Mouse (Mus musculus): ENCODE data around the gene Bbs12. TPM values are rescaled to one million over a fixed set of nuclear protein-coding genes. Genes with fewer than 3 reads are reported as not detected.

The Bbs12 gene
- total RNA-seq (2014; fragmentation: Nextera tagmentation), result 3.2 and 10.4 TPM in 2 replicates
- total RNA-seq (2017), result 4.4 and 5.4 TPM in 2 replicates

GRCm38 (mm10) chr3:37312370-37312941, at the start of gene Bbs12, which contains the start of gene Cetn4:
Gene Bbs12 (plus strand): TSS chr3:37312554.
Gene Cetn4 (minus strand): TSS chr3:37312708.
- peak; percentile 94 for ATAC-seq (replicated peaks; ENCODE audit: poor library complexity, severe bottlenecking)

DNA sequence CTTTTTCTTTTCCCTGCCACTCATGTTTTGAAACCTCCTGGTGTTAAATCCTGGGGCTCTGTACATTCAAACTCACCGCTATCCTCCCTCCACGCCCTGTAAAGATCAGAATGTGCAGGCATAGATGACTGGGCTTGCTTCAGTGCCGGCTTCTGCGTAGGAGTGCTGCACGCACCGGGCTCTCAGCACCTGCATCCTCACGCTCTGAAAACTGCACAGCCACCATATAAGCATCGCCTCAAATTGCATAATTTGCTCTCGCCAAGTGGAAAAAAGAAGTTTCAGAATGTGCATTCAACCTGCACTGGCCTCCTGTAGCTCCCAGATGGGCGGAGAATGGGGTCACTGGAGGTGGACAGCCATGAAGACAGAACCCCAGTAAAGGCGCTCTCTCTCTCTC, 44.0 kb upstream of the Bbs12 start:
- ATAC-seq (replicated peaks; ENCODE audit: poor library complexity, severe bottlenecking), result no peak

- no peak for ATAC-seq (replicated peaks; ENCODE audit: poor library complexity, severe bottlenecking)
Observed at GRCm38 (mm10) chr3:37269926-37270325, 42.4 kb upstream of the Bbs12 start.

DNA sequence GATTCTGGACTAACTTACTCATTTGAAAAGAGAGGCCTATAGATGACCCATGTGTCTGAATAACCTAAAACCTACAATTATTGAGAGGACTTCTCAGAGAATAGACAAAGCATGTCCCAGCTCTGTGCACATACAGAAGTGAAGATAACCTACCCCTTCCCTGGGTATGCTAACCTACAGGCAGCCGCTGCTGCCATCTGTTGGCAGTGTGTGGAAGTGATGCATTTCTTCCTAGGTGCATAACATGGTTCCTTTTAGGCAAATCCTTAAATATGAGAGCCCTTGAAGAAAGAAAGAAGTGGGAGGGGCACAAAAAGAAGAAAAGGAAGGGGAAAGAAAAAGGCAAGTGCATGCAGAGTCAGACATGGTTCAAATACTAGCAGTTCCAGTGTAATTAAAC, 41.1 kb upstream of the Bbs12 start:
- peak; percentile 95 for ATAC-seq (replicated peaks; ENCODE audit: poor library complexity, severe bottlenecking)

GRCm38 (mm10) chr3:37273092-37273491, 39.3 kb upstream of the Bbs12 start:
- no peak for ATAC-seq (replicated peaks; ENCODE audit: poor library complexity, severe bottlenecking)

- ATAC-seq (replicated peaks; ENCODE audit: poor library complexity, severe bottlenecking), result no peak
Observed at GRCm38 (mm10) chr3:37274661-37275060, 37.7 kb upstream of the Bbs12 start.

DNA sequence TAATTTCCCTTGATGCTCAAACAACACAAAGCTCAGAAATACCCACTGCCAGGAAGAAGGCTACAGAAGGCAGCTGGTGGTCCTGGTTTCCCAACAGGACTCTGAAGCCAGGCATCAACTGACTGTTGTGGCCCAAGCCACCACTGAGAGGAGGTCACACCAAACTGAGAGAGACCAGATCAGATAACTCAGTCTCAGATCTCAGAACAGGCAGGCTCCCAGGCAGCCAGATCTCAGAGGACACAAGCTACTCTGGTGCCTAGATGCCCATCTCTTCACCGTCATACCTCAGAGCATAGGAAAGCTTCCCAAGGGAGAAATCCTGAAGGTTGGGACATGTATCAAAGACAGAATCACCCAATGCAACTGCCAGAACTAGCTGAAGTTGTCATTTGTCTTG, 32.1 kb upstream of the Bbs12 start:
- peak; percentile 38; the same call in 1 of the 2 replicates for ATAC-seq (replicated peaks; ENCODE audit: poor library complexity, severe bottlenecking)

GRCm38 (mm10) chr3:37280871-37281270, 31.5 kb upstream of the Bbs12 start:
- ATAC-seq (replicated peaks; ENCODE audit: poor library complexity, severe bottlenecking), result peak; percentile 87

GRCm38 (mm10) chr3:37282299-37282922, 29.9 kb upstream of the Bbs12 start:
- ATAC-seq (replicated peaks; ENCODE audit: poor library complexity, severe bottlenecking), result no peak

DNA sequence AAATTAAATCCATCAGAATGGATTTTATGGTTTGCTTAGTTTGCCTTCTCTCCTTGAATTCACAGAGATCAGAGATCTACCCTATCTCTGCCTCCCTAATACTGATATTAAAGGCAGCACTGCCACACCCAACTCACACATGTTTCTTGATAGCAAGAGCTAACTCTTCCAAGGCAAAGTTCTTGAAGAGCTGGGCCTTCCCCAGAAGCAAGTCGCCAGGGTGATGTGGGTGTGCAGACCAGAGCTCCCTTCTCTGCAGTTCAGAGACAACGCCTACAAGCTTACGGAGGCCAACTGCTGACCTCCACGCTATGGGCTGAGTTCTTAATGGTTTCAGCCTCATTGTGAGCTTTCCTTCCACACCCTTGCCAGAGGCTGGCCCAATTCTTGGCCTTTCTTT, 29.1 kb upstream of the Bbs12 start:
- ATAC-seq (replicated peaks; ENCODE audit: poor library complexity, severe bottlenecking), result no peak

- peak; percentile 66 for ATAC-seq (replicated peaks; ENCODE audit: poor library complexity, severe bottlenecking)
Observed at GRCm38 (mm10) chr3:37289237-37289636, 23.1 kb upstream of the Bbs12 start.

DNA sequence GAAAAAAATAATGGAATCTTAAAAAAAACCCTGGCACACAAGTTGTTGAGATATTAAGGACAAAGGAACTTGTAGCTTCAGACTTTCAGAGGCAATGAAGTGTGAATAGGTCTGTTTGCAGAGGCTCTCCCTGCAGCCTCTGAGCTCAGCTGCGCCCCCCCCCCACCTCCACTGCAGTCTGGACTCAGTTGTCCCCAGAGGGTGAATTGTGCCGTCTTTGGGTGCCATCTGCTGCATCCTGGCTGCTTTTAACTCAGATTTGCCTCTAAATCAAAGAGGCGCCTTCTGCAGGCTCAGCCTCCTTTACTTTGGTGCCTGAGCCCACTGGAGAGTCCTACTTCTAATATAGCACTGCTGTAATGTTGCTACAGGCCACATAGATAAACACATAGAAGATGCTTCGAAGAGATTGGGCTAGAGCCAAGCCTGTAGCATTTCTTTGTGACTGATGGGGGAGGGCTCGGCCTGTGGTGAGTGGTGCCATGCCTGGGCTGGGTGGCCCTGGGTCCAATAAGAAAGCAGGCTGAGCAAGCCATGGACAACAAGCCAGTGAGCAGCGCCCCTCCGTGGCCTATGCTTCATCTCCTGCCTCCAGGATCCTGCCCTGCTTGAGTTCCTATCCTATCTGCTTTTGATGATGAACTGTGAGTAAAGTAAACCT, 21.3 kb upstream of the Bbs12 start:
- no peak for ATAC-seq (replicated peaks; ENCODE audit: poor library complexity, severe bottlenecking)

DNA sequence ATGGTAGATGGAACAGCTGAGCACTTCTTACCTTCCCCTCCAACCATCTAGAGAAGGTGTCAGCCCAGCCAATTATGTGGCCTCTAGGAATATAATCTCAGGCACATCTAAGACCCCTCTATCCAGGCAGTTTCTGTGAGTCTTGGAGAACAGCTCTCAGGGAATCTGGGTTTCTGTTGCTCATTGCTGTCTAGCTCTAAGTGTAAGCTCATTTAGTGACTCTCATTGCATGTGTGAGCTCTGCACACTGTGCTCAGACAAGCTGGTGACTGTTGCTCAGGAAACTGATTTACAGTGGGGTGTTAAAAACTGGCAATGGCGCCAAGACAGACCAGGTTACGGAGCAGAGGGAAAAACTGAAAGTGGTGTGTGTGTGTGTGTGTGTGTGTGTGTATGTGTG, 20.4 kb upstream of the Bbs12 start:
- no peak for ATAC-seq (replicated peaks; ENCODE audit: poor library complexity, severe bottlenecking)

DNA sequence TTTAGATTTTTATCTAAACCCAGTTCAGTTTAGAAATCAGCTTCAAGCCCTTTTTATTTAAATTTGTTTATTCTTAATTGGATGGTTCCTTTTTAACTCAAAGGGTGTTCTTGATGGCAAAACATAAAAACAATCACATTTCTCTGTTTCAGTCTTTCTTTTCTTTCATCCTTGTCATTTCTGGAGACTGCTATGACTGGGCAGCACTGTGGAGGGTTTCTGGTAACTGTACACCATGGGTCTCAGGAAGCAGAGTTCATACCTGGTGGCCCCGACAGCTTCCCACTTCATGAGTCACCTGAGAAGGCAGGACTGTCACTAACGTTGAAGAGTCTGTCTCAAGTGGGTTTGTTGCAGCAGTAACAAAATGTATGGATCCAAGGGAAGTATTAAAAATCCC, 19.7 kb upstream of the Bbs12 start:
- no peak for ATAC-seq (replicated peaks; ENCODE audit: poor library complexity, severe bottlenecking)

- ATAC-seq (replicated peaks; ENCODE audit: poor library complexity, severe bottlenecking), result no peak
Observed at GRCm38 (mm10) chr3:37299470-37299869, 12.9 kb upstream of the Bbs12 start.

- ATAC-seq (replicated peaks; ENCODE audit: poor library complexity, severe bottlenecking), result peak; percentile 90
Observed at GRCm38 (mm10) chr3:37302685-37303084, 9.7 kb upstream of the Bbs12 start.

- no peak for ATAC-seq (replicated peaks; ENCODE audit: poor library complexity, severe bottlenecking)
Observed at GRCm38 (mm10) chr3:37303392-37304139, 8.8 kb upstream of the Bbs12 start.

DNA sequence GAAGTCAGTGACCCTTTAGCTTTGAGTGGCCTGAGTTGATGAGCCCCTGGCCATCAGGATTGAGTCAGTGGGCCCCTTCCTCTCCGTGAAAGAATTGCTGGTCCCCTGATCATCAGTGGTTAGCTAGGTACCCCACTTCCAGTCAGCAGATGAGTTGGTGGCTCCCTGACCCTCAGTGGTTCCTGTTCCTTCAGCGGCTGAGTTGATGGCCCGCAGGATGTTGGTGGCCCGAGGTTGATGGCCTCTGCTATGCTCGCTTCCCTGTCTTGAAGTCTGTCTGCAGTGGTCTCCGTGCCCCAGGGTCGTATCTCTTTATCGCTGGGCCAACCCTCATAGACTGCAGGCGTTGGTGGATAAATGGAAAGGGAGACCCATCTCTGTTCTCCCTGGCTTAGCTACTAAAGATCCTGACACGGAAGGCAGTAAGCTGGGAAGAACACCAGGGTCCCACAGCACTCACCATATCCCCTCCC, 421 bp upstream of the Bbs12 start:
- ATAC-seq (replicated peaks; ENCODE audit: poor library complexity, severe bottlenecking), result peak; percentile 61

GRCm38 (mm10) chr3:37313371-37313770, 1.0 kb downstream of the Bbs12 start:
- ATAC-seq (replicated peaks; ENCODE audit: poor library complexity, severe bottlenecking), result peak; percentile 60

DNA sequence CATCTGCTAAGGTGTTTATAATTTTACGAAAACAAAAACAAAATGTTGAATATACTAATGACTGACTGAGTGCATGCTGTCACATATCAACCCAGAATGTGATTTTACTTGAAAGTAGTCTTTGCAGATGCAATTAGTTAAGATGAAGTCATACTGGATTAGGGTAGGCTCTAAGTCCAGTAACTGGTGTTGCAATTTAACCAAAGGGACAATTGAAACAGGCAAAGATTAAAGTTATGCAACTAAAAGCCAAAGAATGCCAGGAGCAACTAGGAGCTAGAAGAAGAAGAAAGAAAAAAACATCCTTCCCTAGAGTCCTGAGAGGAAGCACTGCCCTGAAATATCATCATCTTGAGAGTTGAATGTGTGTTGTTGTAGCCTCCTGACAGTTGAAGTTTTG, 3.9 kb downstream of the Bbs12 start:
- 0 out of 2 replicates have a peak, but pooled peaks have one; percentile 8 for ATAC-seq (replicated peaks; ENCODE audit: poor library complexity, severe bottlenecking)

GRCm38 (mm10) chr3:37324310-37324709, 12.0 kb downstream of the Bbs12 start:
- peak; percentile 56 for ATAC-seq (replicated peaks; ENCODE audit: poor library complexity, severe bottlenecking)

Measured in granulocyte monocyte progenitor cell, adult 5-6 weeks (primary cell).